Mouse (Mus musculus) megakaryocyte, embryonic 14.5 days (primary cell): ENCODE results near the gene Itga9.

Experiments used
- FLI1 ChIP-seq: IDR thresholded peaks from 2 replicates; pipeline ENCODE4 v1.6.1; 2012; ENCODE audit warnings: low read length, inconsistent platforms, mixed read lengths
- GATA1 ChIP-seq: IDR thresholded peaks from 3 replicates; pipeline ENCODE4 v1.6.1; 2012; ENCODE audit warnings: mixed read lengths, low read length, inconsistent platforms, borderline replicate concordance

- TF ChIP-seq GATA1 = no peak
- TF ChIP-seq FLI1 = no peak
These were observed 31.6 kb upstream of the Itga9 start for GRCm38 (mm10) chr9:118574911-118575310.
